Mouse (Mus musculus) kidney, adult 8-10 months (tissue): ENCODE data around the gene Pgbd5.
"Not testable (repeated sequence)": the region's sequence is repeated elsewhere in the genome, so short reads cannot be mapped to it uniquely, and the experiment has no call there.

Source experiments
- DNase-seq, 2 experiments: peaks; one replicate each; pipeline ENCODE4 v3.0.0; 2022

Gene Pgbd5

GRCm38 (mm10) chr8:124429417-124429816, 10.0 kb downstream of the Pgbd5 start:
- DNase-seq = no peak

GRCm38 (mm10) chr8:124428721-124429120, 10.7 kb downstream of the Pgbd5 start:
- DNase-seq = not testable (repeated sequence)

GRCm38 (mm10) chr8:124421413-124421812, 18.0 kb downstream of the Pgbd5 start:
- no peak for DNase-seq

- peak; percentile 72 to 77 for DNase-seq
Measured at GRCm38 (mm10) chr8:124418927-124419326, 20.5 kb downstream of the Pgbd5 start.

GRCm38 (mm10) chr8:124418185-124418584, 21.3 kb downstream of the Pgbd5 start:
- no peak for DNase-seq

GRCm38 (mm10) chr8:124416646-124417045, 22.8 kb downstream of the Pgbd5 start:
- no peak for DNase-seq

- no peak for DNase-seq
Measured at GRCm38 (mm10) chr8:124415789-124416188, 23.7 kb downstream of the Pgbd5 start.

- peak in 1 of 2 experiments; percentile 21 for DNase-seq
Measured at GRCm38 (mm10) chr8:124415002-124415401, 24.5 kb downstream of the Pgbd5 start.

GRCm38 (mm10) chr8:124413244-124413965, 26.1 kb downstream of the Pgbd5 start:
- no peak for DNase-seq

GRCm38 (mm10) chr8:124412496-124413243, 26.8 kb downstream of the Pgbd5 start:
- no peak for DNase-seq

GRCm38 (mm10) chr8:124404471-124405260, 34.8 kb downstream of the Pgbd5 start:
- DNase-seq = no peak

- DNase-seq = peak; percentile 12 to 47
Measured at GRCm38 (mm10) chr8:124403876-124404275, 35.6 kb downstream of the Pgbd5 start.

- DNase-seq = peak; percentile 33 to 43
Measured at GRCm38 (mm10) chr8:124399403-124399861, 40.0 kb downstream of the Pgbd5 start.

GRCm38 (mm10) chr8:124398843-124399402, 40.5 kb downstream of the Pgbd5 start:
- DNase-seq = peak in 1 of 2 experiments; percentile 27

GRCm38 (mm10) chr8:124397321-124398065, 42.0 kb downstream of the Pgbd5 start:
- no peak for DNase-seq

- no peak for DNase-seq
Measured at GRCm38 (mm10) chr8:124396531-124396930, 42.9 kb downstream of the Pgbd5 start.

- no peak for DNase-seq
Measured at GRCm38 (mm10) chr8:124395392-124395791, 44.1 kb downstream of the Pgbd5 start.

GRCm38 (mm10) chr8:124394951-124395350, 44.5 kb downstream of the Pgbd5 start:
- no peak for DNase-seq

- no peak for DNase-seq
Measured at GRCm38 (mm10) chr8:124393927-124394326, 45.5 kb downstream of the Pgbd5 start.

GRCm38 (mm10) chr8:124393013-124393412, 46.4 kb downstream of the Pgbd5 start:
- no peak for DNase-seq

GRCm38 (mm10) chr8:124392271-124393012, 47.0 kb downstream of the Pgbd5 start:
- no peak for DNase-seq
